Mouse (Mus musculus) midbrain, embryonic 12.5 days (tissue): ENCODE measurements at regions not wholly inside any gene's neighbourhood (a gene's known extent, or its start where the extent isn't known, plus 50 kb on each side); places are given as distances from the start of the nearest gene placed in this dataset.
A peak's percentile ranks its signal among the peaks of the same experiment; 100 is the strongest.

Experiments used
- ATAC-seq: fragments of 200-750 bp; cut with Nextera tagmentation; 2 replicates; pipeline ENCODE4 v1.8.0; 2017; ENCODE audit warnings: low read depth, moderate TSS enrichment, moderate library complexity; ENCODE audit not compliant: low FRiP score
- H3K27ac ChIP-seq: fragments of 300-500 bp; sonication (generic); replicated peaks from 2 replicates; pipeline ENCODE4 v1.5.1; 2016; ENCODE audit warnings: mild to moderate bottlenecking
- H3K27me3 ChIP-seq: fragments of 300-500 bp; sonication (generic); 2 replicates; pipeline ENCODE4 v1.6.1; 2016; ENCODE audit warnings: mild to moderate bottlenecking
- H3K36me3 ChIP-seq: fragments of 300-500 bp; sonication (generic); 2 replicates; pipeline ENCODE4 v1.6.1; 2016
- H3K4me1 ChIP-seq: fragments of 300-500 bp; sonication (generic); 2 replicates; pipeline ENCODE4 v1.6.1; 2016
- H3K4me2 ChIP-seq: fragments of 300-500 bp; sonication (generic); replicated peaks from 2 replicates; pipeline ENCODE4 v1.6.1; 2016; ENCODE audit warnings: mild to moderate bottlenecking, moderate library complexity
- H3K4me3 ChIP-seq: fragments of 300-500 bp; sonication (generic); 2 replicates; pipeline ENCODE4 v1.5.1; 2016; ENCODE audit warnings: mild to moderate bottlenecking
- H3K9ac ChIP-seq: fragments of 300-500 bp; sonication (generic); replicated peaks from 2 replicates; pipeline ENCODE4 v1.6.1; 2016; ENCODE audit warnings: mild to moderate bottlenecking, moderate library complexity
- H3K9me3 ChIP-seq: fragments of 300-500 bp; sonication (generic); 2 replicates; pipeline ENCODE4 v1.6.1; 2016; ENCODE audit warnings: mild to moderate bottlenecking
- WGBS: fragments of 180-500 bp; shearing (Covaris S2); methylation state at CpG from one replicate; pipeline ENCODE4 v1.1.7; 2016; 5-methylcytosine and 5-hydroxymethylcytosine counted together

- H3K27ac ChIP-seq = peak overlapping the region; percentile 89; the same call in 1 of the 2 replicates
- H3K27me3 ChIP-seq = 0 out of 2 replicates have a peak, but pooled peaks cover 3% of the 10 kb centered on the region
- 92% methylated on average over 5 of the region's 5 CpGs for WGBS
- no peak overlapping the region for H3K9ac ChIP-seq
- peaks cover 40% of the 10 kb centered on the region for H3K4me1 ChIP-seq
- no peak overlapping the region for H3K4me3 ChIP-seq
- H3K9me3 ChIP-seq = no peaks in the 10 kb centered on the region
- H3K4me2 ChIP-seq = no peak overlapping the region
- H3K36me3 ChIP-seq = no peaks in the 10 kb centered on the region
- ATAC-seq = no peak
Measured at GRCm38 (mm10) chr6:51078967-51079355, 353.5 kb upstream of the Nfe2l3 start.

GRCm38 (mm10) chr6:51081056-51081455 is 351.4 kb upstream of the Nfe2l3 start:
- no peak overlapping the region for H3K9ac ChIP-seq
- no peaks in the 10 kb centered on the region for H3K27me3 ChIP-seq
- H3K27ac ChIP-seq = no peak overlapping the region
- H3K4me1 ChIP-seq = peaks cover 39% of the 10 kb centered on the region
- ATAC-seq = no peak
- H3K36me3 ChIP-seq = no peaks in the 10 kb centered on the region
- H3K4me2 ChIP-seq = no peak overlapping the region
- no peaks in the 10 kb centered on the region for H3K9me3 ChIP-seq
- no peak overlapping the region for H3K4me3 ChIP-seq
- 93% methylated on average over 5 of the region's 5 CpGs for WGBS

- Histone ChIP-seq H3K9me3 (no peaks in the 10 kb centered on the region), H3K9ac (no peak overlapping the region), H3K36me3 (no peaks in the 10 kb centered on the region), H3K27me3 (no peaks in the 10 kb centered on the region), H3K4me2 (no peak overlapping the region), H3K27ac (no peak overlapping the region), H3K4me3 (no peak overlapping the region), H3K4me1 (peaks cover 10% of the 10 kb centered on the region; the same call in 1 of the 2 replicates)
- WGBS = 80% methylated on average over 9 of the region's 9 CpGs
- no peak for ATAC-seq
Measured at GRCm38 (mm10) chr6:51084656-51085055, 347.8 kb upstream of the Nfe2l3 start.

GRCm38 (mm10) chr6:51085547-51085946 is 346.9 kb upstream of the Nfe2l3 start:
- Histone ChIP-seq H3K9me3 (no peaks in the 10 kb centered on the region), H3K4me3 (no peak overlapping the region), H3K36me3 (no peaks in the 10 kb centered on the region), H3K4me1 (peaks cover 10% of the 10 kb centered on the region; the same call in 1 of the 2 replicates), H3K27ac (no peak overlapping the region), H3K4me2 (no peak overlapping the region), H3K27me3 (no peaks in the 10 kb centered on the region), H3K9ac (no peak overlapping the region)
- 53% methylated on average over 2 of the region's 2 CpGs for WGBS
- ATAC-seq = no peak

DNA sequence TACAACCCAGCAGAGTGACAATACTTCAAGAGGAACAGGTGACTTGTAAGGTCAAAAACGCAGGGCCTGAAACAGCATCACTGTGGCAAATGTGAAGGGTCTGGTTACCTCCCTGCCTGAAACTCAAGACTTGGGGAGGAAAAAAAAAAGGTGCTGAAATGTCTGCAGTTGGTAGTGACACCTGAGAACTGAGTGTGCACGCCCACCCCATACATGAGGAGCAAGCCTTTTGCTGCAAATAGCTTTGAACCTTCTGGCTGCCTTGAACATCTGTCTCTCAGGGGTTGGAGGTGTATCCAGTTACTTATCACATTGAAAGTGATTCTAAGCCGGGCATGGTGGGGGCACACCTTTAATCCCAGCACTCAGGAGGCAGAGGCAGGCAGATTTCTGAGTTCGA is 346.1 kb upstream of the Nfe2l3 start:
- no peak overlapping the region for H3K9ac ChIP-seq
- no peak overlapping the region for H3K4me2 ChIP-seq
- H3K4me1 ChIP-seq = peaks cover 10% of the 10 kb centered on the region; the same call in 1 of the 2 replicates
- H3K4me3 ChIP-seq = no peak overlapping the region
- no peaks in the 10 kb centered on the region for H3K27me3 ChIP-seq
- no peak overlapping the region for H3K27ac ChIP-seq
- 83% methylated on average over 4 of the region's 4 CpGs for WGBS
- ATAC-seq = no peak
- no peaks in the 10 kb centered on the region for H3K36me3 ChIP-seq
- no peaks in the 10 kb centered on the region for H3K9me3 ChIP-seq

DNA sequence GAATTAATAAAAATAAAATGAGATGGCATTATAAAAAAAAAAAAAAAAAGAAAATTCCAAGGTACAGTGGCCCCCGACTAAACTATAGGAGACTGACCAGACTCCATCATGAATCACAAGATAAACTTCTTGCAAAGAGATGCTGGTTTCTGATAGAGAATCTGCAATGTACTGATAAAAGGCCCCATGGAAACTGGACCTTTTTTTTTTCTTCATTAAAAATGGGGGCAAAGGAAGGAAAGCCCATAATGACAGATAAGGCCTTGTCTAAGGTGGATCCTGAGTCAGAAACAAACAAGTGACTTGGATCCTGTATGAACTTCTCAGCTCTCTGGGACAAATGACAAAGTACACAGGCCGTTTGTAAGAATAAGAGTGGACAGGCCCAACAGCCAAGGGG is 344.7 kb upstream of the Nfe2l3 start:
- H3K27ac ChIP-seq = no peak overlapping the region
- ATAC-seq = no peak
- WGBS = 78% methylated on average over 2 of the region's 2 CpGs

DNA sequence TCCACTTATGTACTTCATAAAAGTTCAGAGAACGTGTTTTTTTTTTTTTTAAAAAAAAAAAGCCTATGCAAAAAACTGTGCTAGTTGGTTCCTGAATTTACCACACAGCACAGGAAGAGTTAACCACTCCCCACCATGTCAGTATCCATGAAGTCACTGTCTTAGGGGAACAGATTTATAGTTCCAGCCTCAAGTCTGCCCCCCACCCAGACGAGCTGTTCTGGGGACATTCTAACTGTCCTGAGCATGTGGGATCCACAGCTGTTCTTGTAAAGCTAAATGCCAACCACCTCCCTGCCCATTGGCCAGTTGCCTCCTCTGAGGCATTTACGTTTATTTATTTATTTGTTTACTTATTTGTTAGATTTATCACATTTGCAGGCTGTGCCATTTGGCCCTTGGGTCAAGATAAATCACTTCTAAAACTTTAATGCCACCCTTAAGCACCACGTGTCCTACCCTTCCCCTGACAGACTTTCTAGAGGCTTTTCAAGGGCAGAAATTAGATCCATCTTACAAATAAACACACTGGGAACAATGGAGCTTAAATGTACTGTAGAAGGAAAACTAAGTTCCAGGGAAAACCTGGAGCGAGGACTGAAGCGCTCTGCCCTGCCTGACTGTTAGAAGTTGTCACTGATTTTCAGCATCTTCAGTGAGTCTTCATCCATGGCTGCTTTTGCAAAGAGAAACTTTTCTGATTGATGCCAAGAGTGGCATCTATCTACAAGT is 343.7 kb upstream of the Nfe2l3 start:
- WGBS = 67% methylated on average over 6 of the region's 6 CpGs

More for the DNA sequence above, 344.7 kb upstream of the Nfe2l3 start:
- H3K4me2 ChIP-seq = no peak overlapping the region
- no peaks in the 10 kb centered on the region for H3K27me3 ChIP-seq
- H3K9me3 ChIP-seq = no peaks in the 10 kb centered on the region
- no peak overlapping the region for H3K4me3 ChIP-seq
- no peaks in the 10 kb centered on the region for H3K36me3 ChIP-seq
- peaks cover 10% of the 10 kb centered on the region; the same call in 1 of the 2 replicates for H3K4me1 ChIP-seq
- H3K9ac ChIP-seq = no peak overlapping the region

GRCm38 (mm10) chr6:51093196-51093595 is 339.3 kb upstream of the Nfe2l3 start:
- no peak for ATAC-seq
- 92% methylated on average over 4 of the region's 4 CpGs for WGBS
- H3K9ac ChIP-seq = no peak overlapping the region

More for the DNA sequence above, 343.7 kb upstream of the Nfe2l3 start:
- Histone ChIP-seq H3K36me3 (no peaks in the 10 kb centered on the region), H3K4me1 (peaks cover 10% of the 10 kb centered on the region; the same call in 1 of the 2 replicates), H3K4me3 (no peak overlapping the region), H3K9ac (no peak overlapping the region), H3K27me3 (no peaks in the 10 kb centered on the region), H3K9me3 (no peaks in the 10 kb centered on the region), H3K4me2 (no peak overlapping the region), H3K27ac (no peak overlapping the region)
- ATAC-seq = no peak

GRCm38 (mm10) chr6:51094304-51094703 is 338.2 kb upstream of the Nfe2l3 start:
- H3K27ac ChIP-seq = 0 out of 2 replicates have a peak overlapping the region, but pooled peaks have one; percentile 39
- no peak overlapping the region for H3K4me3 ChIP-seq
- H3K27me3 ChIP-seq = no peaks in the 10 kb centered on the region
- 81% methylated on average over 10 of the region's 10 CpGs for WGBS
- no peak overlapping the region for H3K9ac ChIP-seq
- H3K4me1 ChIP-seq = peaks cover 5% of the 10 kb centered on the region; the same call in 1 of the 2 replicates
- no peaks in the 10 kb centered on the region for H3K9me3 ChIP-seq
- no peak overlapping the region for H3K4me2 ChIP-seq
- no peaks in the 10 kb centered on the region for H3K36me3 ChIP-seq
- ATAC-seq = no peak

More at GRCm38 (mm10) chr6:51093196-51093595, 339.3 kb upstream of the Nfe2l3 start:
- no peaks in the 10 kb centered on the region for H3K27me3 ChIP-seq
- H3K4me2 ChIP-seq = no peak overlapping the region
- no peaks in the 10 kb centered on the region for H3K9me3 ChIP-seq
- no peak overlapping the region for H3K27ac ChIP-seq
- no peak overlapping the region for H3K4me3 ChIP-seq
- peaks cover 5% of the 10 kb centered on the region; the same call in 1 of the 2 replicates for H3K4me1 ChIP-seq
- H3K36me3 ChIP-seq = no peaks in the 10 kb centered on the region

- Histone ChIP-seq H3K9me3 (no peaks in the 10 kb centered on the region), H3K4me2 (no peak overlapping the region), H3K27ac (no peak overlapping the region), H3K27me3 (no peaks in the 10 kb centered on the region), H3K9ac (no peak overlapping the region), H3K4me3 (no peak overlapping the region), H3K36me3 (no peaks in the 10 kb centered on the region), H3K4me1 (peaks cover 5% of the 10 kb centered on the region; the same call in 1 of the 2 replicates)
- WGBS = 91% methylated on average over 6 of the region's 6 CpGs
- ATAC-seq = no peak
Measured at GRCm38 (mm10) chr6:51097488-51097887, 335.0 kb upstream of the Nfe2l3 start.

GRCm38 (mm10) chr6:51100341-51100740 is 332.1 kb upstream of the Nfe2l3 start:
- no peak overlapping the region for H3K4me3 ChIP-seq
- no peak overlapping the region for H3K9ac ChIP-seq
- H3K27me3 ChIP-seq = no peaks in the 10 kb centered on the region
- no peak overlapping the region for H3K4me2 ChIP-seq
- 79% methylated on average over 4 of the region's 4 CpGs for WGBS
- no peak for ATAC-seq
- H3K4me1 ChIP-seq = no peaks in the 10 kb centered on the region
- H3K27ac ChIP-seq = no peak overlapping the region
- H3K36me3 ChIP-seq = no peaks in the 10 kb centered on the region
- H3K9me3 ChIP-seq = no peaks in the 10 kb centered on the region

GRCm38 (mm10) chr6:51103236-51103635 is 329.2 kb upstream of the Nfe2l3 start:
- no peak for ATAC-seq
- Histone ChIP-seq H3K4me1 (no peaks in the 10 kb centered on the region), H3K9ac (no peak overlapping the region), H3K27me3 (no peaks in the 10 kb centered on the region), H3K4me2 (no peak overlapping the region), H3K27ac (no peak overlapping the region), H3K36me3 (no peaks in the 10 kb centered on the region), H3K4me3 (no peak overlapping the region), H3K9me3 (no peaks in the 10 kb centered on the region)
- WGBS = 80% methylated on average over 4 of the region's 4 CpGs
